In genomic region chr15:78785258-78785657, GRCm38 (mm10) we compare ENCODE assay signal across 24 mouse cellular contexts. TPM values are rescaled to one million over a fixed set of nuclear protein-coding genes. Genes with fewer than 3 reads are reported as not detected.
DNase-seq lines count a peak whose midpoint lies in the region; ATAC-seq and TF ChIP-seq lines count a peak whose summit lies in the region.
"Had no signal": no experiment of that assay in that cellular context is flagged by ENCODE, and none has a peak within 500 bp of the region (broad histone marks: within the 10 kb centered on the region; RNA-seq: fewer than 3 reads in every experiment).

No protein-coding gene starts in this region.

- H3K4me3 ChIP-seq in heart, embryonic 11.5 days (ENCODE audit: low read depth, low read length) = no peak overlapping the region
- no peak overlapping the region for H3K4me3 ChIP-seq in heart, postnatal 0 days (ENCODE audit: low read depth, low read length)
- H3K4me3 ChIP-seq in lung, embryonic 15.5 days = no peak overlapping the region
- H3K4me3 ChIP-seq: embryonic facial prominence, embryonic 13.5 days; forebrain, embryonic 10.5 days; forebrain, embryonic 15.5 days; limb, embryonic 10.5 days; limb, embryonic 15.5 days; liver, embryonic 13.5 days; midbrain, embryonic 10.5 days; midbrain, embryonic 15.5 days; neural tube, embryonic 15.5 days had no signal

- 86% methylated on average over 7 of the region's 7 CpGs for WGBS in heart, embryonic 11.5 days (ENCODE audit: insufficient replicate concordance)
- WGBS in heart, postnatal 0 days = 84% methylated on average over 7 of the region's 7 CpGs
- 89% methylated on average over 7 of the region's 7 CpGs for WGBS in lung, embryonic 15.5 days

- peaks cover 13% of the 10 kb centered on the region; the same call in 1 of the 2 replicates for H3K4me1 ChIP-seq in heart, embryonic 11.5 days (ENCODE audit: control insufficient read depth, insufficient read depth, low read length)
- 0 out of 2 replicates have a peak, but pooled peaks cover 5% of the 10 kb centered on the region for H3K4me1 ChIP-seq in heart, postnatal 0 days (ENCODE audit: control insufficient read depth, insufficient read depth)
- peaks cover 34% of the 10 kb centered on the region for H3K4me1 ChIP-seq in lung, embryonic 15.5 days
- H3K4me1 ChIP-seq: midbrain, embryonic 15.5 days had no signal

- H3K9me3 ChIP-seq in heart, embryonic 11.5 days (replicated peaks; ENCODE audit: control insufficient read depth, low read length) = no peaks in the 10 kb centered on the region
- no peaks in the 10 kb centered on the region for H3K9me3 ChIP-seq in heart, postnatal 0 days (replicated peaks; ENCODE audit: control insufficient read depth, low read length)
- no peaks in the 10 kb centered on the region for H3K9me3 ChIP-seq in lung, embryonic 15.5 days
- H3K9me3 ChIP-seq: embryonic facial prominence, embryonic 13.5 days; forebrain, embryonic 10.5 days; forebrain, embryonic 15.5 days; limb, embryonic 10.5 days; limb, embryonic 15.5 days; liver, embryonic 13.5 days; midbrain, embryonic 10.5 days; midbrain, embryonic 15.5 days; neural tube, embryonic 15.5 days had no signal

- H3K27ac ChIP-seq in heart, embryonic 11.5 days (ENCODE audit: low read depth, low read length) = peak overlapping the region; percentile 47; the same call in 1 of the 2 replicates
- H3K27ac ChIP-seq in heart, postnatal 0 days (ENCODE audit: low read depth) = peak overlapping the region; percentile 83
- peak overlapping the region; percentile 54; the same call in 1 of the 2 replicates for H3K27ac ChIP-seq in lung, embryonic 15.5 days
- H3K27ac ChIP-seq: forebrain, embryonic 15.5 days; hindbrain, embryonic 14.5 days; limb, embryonic 15.5 days; liver, embryonic 13.5 days; macrophage; midbrain, embryonic 15.5 days; neural tube, embryonic 15.5 days had no signal

- ATAC-seq in heart, embryonic 11.5 days (replicated peaks; ENCODE audit: insufficient number of reproducible peaks, low FRiP score, low TSS enrichment) = no peak
- no peak for ATAC-seq in heart, postnatal 0 days (ENCODE audit: insufficient read depth, low read depth)
- ATAC-seq in lung, embryonic 15.5 days (ENCODE audit: borderline replicate concordance, extremely low read depth, low FRiP score, low TSS enrichment) = no peak
- ATAC-seq: CD4-positive, CD25-positive, alpha-beta regulatory T cell, adult 4 months had no signal

- no peak for TF ChIP-seq CTCF in heart, postnatal 0 days (IDR thresholded peaks at IDR 0.05; ENCODE audit: low read depth)

- TF ChIP-seq EP300 in heart, postnatal 0 days (IDR thresholded peaks at IDR 0.05; ENCODE audit: low read depth) = no peak

- H3K36me3 ChIP-seq in heart, embryonic 11.5 days (ENCODE audit: control insufficient read depth, insufficient read depth, low read length) = no peaks in the 10 kb centered on the region; the same call in 1 of the 2 replicates
- peaks cover 13% of the 10 kb centered on the region; the same call in 1 of the 2 replicates for H3K36me3 ChIP-seq in heart, postnatal 0 days (replicated peaks; ENCODE audit: control insufficient read depth, insufficient read depth, low read length)
- no peaks in the 10 kb centered on the region for H3K36me3 ChIP-seq in lung, embryonic 15.5 days
- H3K36me3 ChIP-seq: embryonic facial prominence, embryonic 13.5 days; forebrain, embryonic 10.5 days; forebrain, embryonic 15.5 days; limb, embryonic 15.5 days; liver, embryonic 13.5 days; midbrain, embryonic 10.5 days; midbrain, embryonic 15.5 days; neural tube, embryonic 15.5 days had no signal

- no peak overlapping the region for H3K9ac ChIP-seq in heart, embryonic 11.5 days (ENCODE audit: low read depth, low read length)
- H3K9ac ChIP-seq in heart, postnatal 0 days (replicated peaks; ENCODE audit: low read depth, low read length) = no peak overlapping the region
- H3K9ac ChIP-seq in lung, embryonic 15.5 days = no peak overlapping the region
- H3K9ac ChIP-seq: embryonic facial prominence, embryonic 13.5 days; forebrain, embryonic 15.5 days; hindbrain, embryonic 14.5 days; limb, embryonic 15.5 days; liver, embryonic 13.5 days; midbrain, embryonic 15.5 days; neural tube, embryonic 15.5 days had no signal

- DNase-seq in heart, adult 8-10 months (ENCODE audit: low spot score) = no peak
- no peak for DNase-seq in heart, postnatal 0 days (ENCODE audit: low spot score)
- no peak for DNase-seq in heart, postnatal 4 days
- no peak for DNase-seq in lung, adult 18-20 months
- DNase-seq: cerebellum, adult 18-20 months; layer of hippocampus, adult 9-11 months; liver, embryonic 13.5 days; right cerebral cortex, postnatal 14 days; thymus, postnatal 4 days had no signal

- no peaks in the 10 kb centered on the region for H3K27me3 ChIP-seq in heart, embryonic 11.5 days (ENCODE audit: control insufficient read depth, insufficient read depth, low read length)
- H3K27me3 ChIP-seq in heart, postnatal 0 days (ENCODE audit: control insufficient read depth, insufficient read depth, low read length) = no peaks in the 10 kb centered on the region
- H3K27me3 ChIP-seq in lung, embryonic 15.5 days = no peaks in the 10 kb centered on the region
- H3K27me3 ChIP-seq: embryonic facial prominence, embryonic 13.5 days; forebrain, embryonic 15.5 days; liver, embryonic 13.5 days; midbrain, embryonic 15.5 days; neural tube, embryonic 15.5 days had no signal

- H3K4me2 ChIP-seq in heart, embryonic 11.5 days = no peak overlapping the region
- H3K4me2 ChIP-seq in heart, postnatal 0 days (ENCODE audit: low read depth, low read length) = no peak overlapping the region
- H3K4me2 ChIP-seq in lung, embryonic 15.5 days = no peak overlapping the region
- H3K4me2 ChIP-seq: embryonic facial prominence, embryonic 13.5 days; forebrain, embryonic 15.5 days; hindbrain, embryonic 14.5 days; limb, embryonic 15.5 days; liver, embryonic 13.5 days; midbrain, embryonic 15.5 days; neural tube, embryonic 15.5 days had no signal

RNA-seq across cellular contexts. Expression of gene Mfng, which starts 12.0 kb away (rescaled TPM):
- polyA plus RNA-seq in heart, embryonic 11.5 days (2014; fragmentation: Nextera tagmentation; extraction: Ambion mirVana) = 3.0 and 3.7 TPM in 2 replicates
- total RNA-seq in heart, adult 8-10 months (2022) = 10 to 100 TPM in 1 of 4 experiments, 1 to 10 TPM in 3; 7.5 to 11.4 (median 9.5) TPM
- 12.9 and 13.1 TPM in 2 replicates for total RNA-seq in heart, postnatal 0 days (2014; rRNA removed; ENCODE audit: low replicate concordance)
- 13.0 and 13.4 TPM in 2 replicates for polyA plus RNA-seq in heart, postnatal 0 days (2015; fragmentation: Nextera tagmentation; extraction: Ambion mirVana)
- total RNA-seq in heart, postnatal 4 days (2021) = 10 to 100 TPM; 17.6 to 18.1 TPM
- 42.1 and 45.0 TPM in 2 replicates for polyA plus RNA-seq in lung, embryonic 15.5 days (2015; fragmentation: Nextera tagmentation; extraction: Ambion mirVana)

RNA-seq across cellular contexts. Expression of gene Card10, which starts 17.6 kb away (rescaled TPM):
- 3.7 and 4.2 TPM in 2 replicates for polyA plus RNA-seq in heart, embryonic 11.5 days (2014; fragmentation: Nextera tagmentation; extraction: Ambion mirVana)
- 10 to 100 TPM; 14.3 to 16.1 (median 15.2) TPM for total RNA-seq in heart, adult 8-10 months (2022)
- 2.7 and 6.4 TPM in 2 replicates for total RNA-seq in heart, postnatal 0 days (2014; rRNA removed; ENCODE audit: low replicate concordance)
- polyA plus RNA-seq in heart, postnatal 0 days (2015; fragmentation: Nextera tagmentation; extraction: Ambion mirVana) = 4.0 and 4.6 TPM in 2 replicates
- total RNA-seq in heart, postnatal 4 days (2021) = 10 to 100 TPM; 15.9 to 18.8 TPM
- polyA plus RNA-seq in lung, embryonic 15.5 days (2015; fragmentation: Nextera tagmentation; extraction: Ambion mirVana) = 7.1 and 7.6 TPM in 2 replicates
- total RNA-seq: common myeloid progenitor, adult 5-6 weeks; hematopoietic stem cell, adult 5-6 weeks had no signal
- polyA plus RNA-seq: CD4-positive, CD25-positive, alpha-beta regulatory T cell, adult 4 months; macrophage had no signal

RNA-seq across cellular contexts. Expression of gene Cdc42ep1, which starts 57.2 kb away (rescaled TPM):
- 24.1 and 29.7 TPM in 2 replicates for polyA plus RNA-seq in heart, embryonic 11.5 days (2014; fragmentation: Nextera tagmentation; extraction: Ambion mirVana)
- 10 to 100 TPM; 30.5 to 40.3 (median 39.1) TPM for total RNA-seq in heart, adult 8-10 months (2022)
- 44.7 and 52.5 TPM in 2 replicates for total RNA-seq in heart, postnatal 0 days (2014; rRNA removed; ENCODE audit: low replicate concordance)
- 27.1 and 27.4 TPM in 2 replicates for polyA plus RNA-seq in heart, postnatal 0 days (2015; fragmentation: Nextera tagmentation; extraction: Ambion mirVana)
- total RNA-seq in heart, postnatal 4 days (2021) = 10 to 100 TPM; 55.3 to 59.9 TPM
- 105 and 109 TPM in 2 replicates for polyA plus RNA-seq in lung, embryonic 15.5 days (2015; fragmentation: Nextera tagmentation; extraction: Ambion mirVana)
- total RNA-seq: common myeloid progenitor, adult 5-6 weeks; hematopoietic stem cell, adult 5-6 weeks had no signal
- polyA plus RNA-seq: CD4-positive, CD25-positive, alpha-beta regulatory T cell, adult 4 months; macrophage had no signal
